Mouse (Mus musculus): ENCODE data around the gene Gm17651. TPM values are rescaled to one million over a fixed set of nuclear protein-coding genes. Genes with fewer than 3 reads are reported as not detected.

Gene Gm17651
- polyA plus RNA-seq, 1 experiment from 2014 or later = not detected

GRCm38 (mm10) chr3:97705508-97705907, 31.0 kb upstream of the Gm17651 start:
- H3K4me2 ChIP-seq (ENCODE audit: low read depth, low read length) = no peak overlapping the region
- no peaks in the 10 kb centered on the region for H3K9me3 ChIP-seq (ENCODE audit: low read length)
- H3K36me3 ChIP-seq (replicated peaks; ENCODE audit: insufficient read depth, low read length) = 0 out of 2 replicates have a peak, but pooled peaks cover 2% of the 10 kb centered on the region
- no peak for TF ChIP-seq EP300 (IDR thresholded peaks at IDR 0.05; ENCODE audit: low read depth)
- TF ChIP-seq CTCF (IDR thresholded peaks at IDR 0.05; ENCODE audit: low read depth) = no peak
- H3K4me3 ChIP-seq (ENCODE audit: low read depth, low read length) = no peak overlapping the region
- H3K27me3 ChIP-seq (ENCODE audit: insufficient read depth, low read length) = no peaks in the 10 kb centered on the region
- ATAC-seq (no peak), DNase-seq (no peak)
- no peak overlapping the region for H3K9ac ChIP-seq (replicated peaks)
- H3K27ac ChIP-seq (ENCODE audit: low read depth) = no peak overlapping the region
- H3K4me1 ChIP-seq (ENCODE audit: insufficient read depth) = no peaks in the 10 kb centered on the region
- WGBS (ENCODE audit: insufficient replicate concordance) = 66% methylated on average over 3 of the region's 3 CpGs

DNA sequence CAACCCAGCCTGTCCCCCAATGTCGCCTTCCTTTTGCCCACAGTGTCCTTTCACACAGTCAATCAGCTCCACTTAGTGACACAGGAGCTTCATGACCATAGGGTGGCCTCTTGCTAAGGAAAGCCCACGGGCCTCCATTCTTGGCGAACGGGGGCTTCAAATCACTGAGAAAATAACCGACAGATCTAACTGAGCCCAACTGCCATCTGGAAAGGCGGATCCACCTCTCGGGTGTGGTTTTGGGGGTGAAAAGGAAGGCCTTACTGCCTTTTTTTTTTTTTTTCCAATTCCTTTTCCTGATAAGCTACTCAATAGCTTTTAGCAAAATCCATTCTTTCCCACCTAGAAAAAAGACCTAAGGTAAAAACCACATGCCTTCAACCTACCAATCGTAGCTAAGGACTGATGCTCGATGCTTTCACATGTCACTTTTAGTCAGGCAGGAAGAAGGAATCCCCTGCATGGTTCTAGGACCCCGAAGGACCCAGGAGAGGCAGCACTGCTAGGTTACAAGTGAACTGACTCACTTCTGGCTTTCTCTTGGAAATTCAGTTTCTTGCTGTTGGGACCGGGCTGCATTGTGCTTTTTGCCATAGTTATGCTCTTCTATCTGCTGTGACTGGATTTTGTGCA, 28.1 kb upstream of the Gm17651 start:
- no peak for DNase-seq
- TF ChIP-seq EP300 (IDR thresholded peaks at IDR 0.05; ENCODE audit: low read depth) (no peak), CTCF (IDR thresholded peaks at IDR 0.05; ENCODE audit: low read depth) (no peak)
- WGBS (ENCODE audit: insufficient replicate concordance) = 71% methylated on average over 11 of the region's 11 CpGs

DNA sequence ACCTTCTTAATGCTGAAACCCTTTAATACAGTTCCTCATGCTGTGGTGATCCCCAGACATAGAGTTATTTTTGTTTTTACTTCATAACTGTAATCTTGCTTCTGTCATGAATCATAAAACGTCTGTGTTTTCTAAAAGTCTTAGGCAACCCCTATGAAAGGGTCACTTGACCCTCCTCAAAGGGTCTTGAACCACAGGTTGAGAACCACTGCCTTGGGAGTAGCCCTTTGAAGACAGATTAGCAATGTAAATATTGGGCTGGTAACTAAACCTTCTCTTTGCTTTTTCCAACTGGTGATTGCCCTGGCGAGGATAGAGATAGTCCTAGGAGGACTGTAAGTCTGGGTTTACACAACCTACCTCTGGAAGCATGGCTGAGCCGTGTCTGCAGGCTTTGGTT, 26.7 kb upstream of the Gm17651 start:
- Histone ChIP-seq H3K9me3 (ENCODE audit: low read length) (no peaks in the 10 kb centered on the region), H3K36me3 (replicated peaks; ENCODE audit: insufficient read depth, low read length) (peaks cover 2% of the 10 kb centered on the region; the same call in 1 of the 2 replicates), H3K27me3 (ENCODE audit: insufficient read depth, low read length) (no peaks in the 10 kb centered on the region), H3K4me2 (ENCODE audit: low read depth, low read length) (no peak overlapping the region), H3K4me1 (ENCODE audit: insufficient read depth) (no peaks in the 10 kb centered on the region), H3K27ac (ENCODE audit: low read depth) (no peak overlapping the region), H3K9ac (replicated peaks) (no peak overlapping the region), H3K4me3 (ENCODE audit: low read depth, low read length) (no peak overlapping the region)
- no peak for DNase-seq
- TF ChIP-seq EP300 (IDR thresholded peaks at IDR 0.05; ENCODE audit: low read depth) (no peak), CTCF (IDR thresholded peaks at IDR 0.05; ENCODE audit: low read depth) (no peak)
- no peak for ATAC-seq
- 41% methylated on average over 3 of the region's 3 CpGs for WGBS (ENCODE audit: insufficient replicate concordance)

More for the DNA sequence above, 28.1 kb upstream of the Gm17651 start:
- Histone ChIP-seq H3K4me1 (ENCODE audit: insufficient read depth) (no peaks in the 10 kb centered on the region), H3K36me3 (replicated peaks; ENCODE audit: insufficient read depth, low read length) (peaks cover 2% of the 10 kb centered on the region; the same call in 1 of the 2 replicates), H3K27me3 (ENCODE audit: insufficient read depth, low read length) (no peaks in the 10 kb centered on the region), H3K9ac (replicated peaks) (no peak overlapping the region), H3K4me3 (ENCODE audit: low read depth, low read length) (no peak overlapping the region), H3K9me3 (ENCODE audit: low read length) (no peaks in the 10 kb centered on the region), H3K27ac (ENCODE audit: low read depth) (no peak overlapping the region), H3K4me2 (ENCODE audit: low read depth, low read length) (no peak overlapping the region)
- ATAC-seq = no peak

GRCm38 (mm10) chr3:97699061-97699460, 24.6 kb upstream of the Gm17651 start:
- no peaks in the 10 kb centered on the region for H3K9me3 ChIP-seq (ENCODE audit: low read length)
- peaks cover 5% of the 10 kb centered on the region; the same call in 1 of the 2 replicates for H3K36me3 ChIP-seq (replicated peaks; ENCODE audit: insufficient read depth, low read length)
- no peak overlapping the region for H3K4me2 ChIP-seq (ENCODE audit: low read depth, low read length)
- H3K9ac ChIP-seq (replicated peaks) = no peak overlapping the region
- no peaks in the 10 kb centered on the region for H3K27me3 ChIP-seq (ENCODE audit: insufficient read depth, low read length)
- no peaks in the 10 kb centered on the region for H3K4me1 ChIP-seq (ENCODE audit: insufficient read depth)
- TF ChIP-seq EP300 (IDR thresholded peaks at IDR 0.05; ENCODE audit: low read depth) (no peak), CTCF (IDR thresholded peaks at IDR 0.05; ENCODE audit: low read depth) (no peak)
- H3K27ac ChIP-seq (ENCODE audit: low read depth) = no peak overlapping the region
- no peak for ATAC-seq
- 73% methylated on average over 3 of the region's 3 CpGs for WGBS (ENCODE audit: insufficient replicate concordance)
- DNase-seq = no peak
- H3K4me3 ChIP-seq (ENCODE audit: low read depth, low read length) = no peak overlapping the region

- TF ChIP-seq EP300 (IDR thresholded peaks at IDR 0.05; ENCODE audit: low read depth) (no peak), CTCF (IDR thresholded peaks at IDR 0.05; ENCODE audit: low read depth) (no peak)
- Histone ChIP-seq H3K27ac (ENCODE audit: low read depth) (no peak overlapping the region), H3K4me1 (ENCODE audit: insufficient read depth) (no peaks in the 10 kb centered on the region), H3K27me3 (ENCODE audit: insufficient read depth, low read length) (no peaks in the 10 kb centered on the region), H3K4me3 (ENCODE audit: low read depth, low read length) (no peak overlapping the region), H3K9ac (replicated peaks) (no peak overlapping the region), H3K4me2 (ENCODE audit: low read depth, low read length) (no peak overlapping the region), H3K36me3 (replicated peaks; ENCODE audit: insufficient read depth, low read length) (peaks cover 5% of the 10 kb centered on the region; the same call in 1 of the 2 replicates), H3K9me3 (ENCODE audit: low read length) (no peaks in the 10 kb centered on the region)
- 66% methylated on average over 9 of the region's 9 CpGs for WGBS (ENCODE audit: insufficient replicate concordance)
- no peak for ATAC-seq
- DNase-seq = no peak
Observed at GRCm38 (mm10) chr3:97697291-97697690, 22.8 kb upstream of the Gm17651 start.

DNA sequence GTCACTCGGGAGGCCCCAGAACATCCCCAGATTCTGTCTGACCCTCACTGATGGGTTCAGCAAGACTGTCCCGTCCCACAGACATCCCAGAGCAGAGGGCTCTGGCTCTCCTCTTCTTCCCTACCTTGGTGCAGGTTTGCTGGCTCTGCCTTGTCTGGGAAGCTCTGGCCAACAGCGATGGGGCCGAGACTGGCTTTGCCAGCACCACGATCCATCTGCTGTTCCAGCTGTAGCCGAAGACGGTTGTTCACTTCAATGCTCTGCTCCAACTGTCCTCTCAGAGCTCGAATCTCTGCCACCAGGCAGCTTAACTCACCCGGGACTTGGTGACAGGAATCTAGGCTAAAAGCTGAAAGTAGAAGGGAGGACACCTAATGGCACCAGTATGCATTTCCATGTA, 22.4 kb upstream of the Gm17651 start:
- DNase-seq (no peak), ATAC-seq (no peak)
- TF ChIP-seq EP300 (IDR thresholded peaks at IDR 0.05; ENCODE audit: low read depth) = no peak
- TF ChIP-seq CTCF (IDR thresholded peaks at IDR 0.05; ENCODE audit: low read depth) = no peak
- H3K4me3 ChIP-seq (ENCODE audit: low read depth, low read length) = no peak overlapping the region
- H3K9ac ChIP-seq (replicated peaks) = no peak overlapping the region
- no peak overlapping the region for H3K4me2 ChIP-seq (ENCODE audit: low read depth, low read length)
- 73% methylated on average over 9 of the region's 9 CpGs for WGBS (ENCODE audit: insufficient replicate concordance)
- H3K27ac ChIP-seq (ENCODE audit: low read depth) = no peak overlapping the region
- H3K4me1 ChIP-seq (ENCODE audit: insufficient read depth) = no peaks in the 10 kb centered on the region
- peaks cover 5% of the 10 kb centered on the region; the same call in 1 of the 2 replicates for H3K36me3 ChIP-seq (replicated peaks; ENCODE audit: insufficient read depth, low read length)
- no peaks in the 10 kb centered on the region for H3K27me3 ChIP-seq (ENCODE audit: insufficient read depth, low read length)
- no peaks in the 10 kb centered on the region for H3K9me3 ChIP-seq (ENCODE audit: low read length)
